9 mouse cellular contexts compared by ENCODE assay signal in genomic region chr12:25771856-25772255, GRCm38 (mm10).
"Had no signal": no experiment of that assay in that cellular context is flagged by ENCODE, and none has a peak within 500 bp of the region (broad histone marks: within the 10 kb centered on the region; RNA-seq: fewer than 3 reads in every experiment).

No protein-coding gene starts in this region.

- DNase-seq: kidney, postnatal 10 days; kidney, postnatal 4 days; left cerebral cortex, postnatal 4 days; lung, adult 2 months; lung, postnatal 36 days; right cerebral cortex, adult 18-20 months; right cerebral cortex, postnatal 25 days; thymus, adult 2 months; thymus, postnatal 25 days had no signal
